Mouse (Mus musculus) embryo, embryonic 11 days (tissue): Measurements from ENCODE around the gene Shprh.
"Not testable (repeated sequence)": the region's sequence is repeated elsewhere in the genome, so short reads cannot be mapped to it uniquely, and the experiment has no call there.

Experiments used
- DNase-seq: peaks from one replicate; pipeline ENCODE4 v3.0.0-alpha.2; 2015

Shprh gene

GRCm38 (mm10) chr10:11250247-11250997, 101.2 kb downstream of the Shprh start:
- no peak for DNase-seq

DNA sequence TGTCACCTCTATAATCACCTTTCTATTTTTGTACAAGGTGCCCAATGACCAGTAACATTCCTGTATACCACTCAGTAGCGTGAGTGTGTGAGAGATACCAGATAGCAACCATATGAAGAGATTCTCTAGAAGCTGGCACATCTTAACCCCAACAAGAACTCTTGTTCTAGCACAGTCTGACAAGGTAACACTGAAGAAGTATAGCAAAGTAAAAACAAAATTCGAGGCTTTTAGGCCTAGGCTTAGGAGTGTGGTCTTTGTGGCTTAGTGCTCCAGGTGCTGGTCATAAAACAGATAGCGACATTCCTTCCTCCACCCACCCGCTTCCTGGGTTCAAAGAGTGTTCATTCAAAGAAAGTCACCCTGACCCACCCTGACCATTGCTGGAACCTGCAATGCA, 104.4 kb downstream of the Shprh start:
- not testable (repeated sequence) for DNase-seq

DNA sequence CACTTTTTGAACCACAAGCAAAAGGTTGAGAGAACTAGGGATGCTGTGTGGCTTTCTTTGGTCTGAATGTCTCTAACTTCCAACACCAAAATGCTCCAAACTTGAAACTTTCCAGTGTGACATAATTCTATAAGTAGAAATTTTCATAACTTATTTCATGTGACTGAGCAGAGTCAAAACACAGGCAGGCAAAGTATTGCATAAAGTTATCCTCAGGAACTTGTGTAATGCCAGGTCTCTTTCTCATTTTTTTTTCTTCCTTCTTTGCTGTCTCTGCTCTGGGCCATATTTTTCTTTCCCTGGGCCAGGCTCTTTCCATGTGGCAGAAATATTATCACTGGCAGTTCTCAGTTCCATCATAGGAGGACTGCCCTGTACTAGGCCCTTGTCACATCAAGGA, 110.9 kb downstream of the Shprh start:
- DNase-seq, result no peak

- not testable (repeated sequence) for DNase-seq
These were observed 113.1 kb downstream of the Shprh start for GRCm38 (mm10) chr10:11262292-11262691.

GRCm38 (mm10) chr10:11263795-11264194, 114.6 kb downstream of the Shprh start:
- not testable (repeated sequence) for DNase-seq
